Mouse (Mus musculus): Measurements from ENCODE around the gene Mecp2. TPM values are rescaled to one million over a fixed set of nuclear protein-coding genes. Genes with fewer than 3 reads are reported as not detected.
"Not testable (repeated sequence)": the region's sequence is repeated elsewhere in the genome, so short reads cannot be mapped to it uniquely, and the experiment has no call there.

The Mecp2 gene
- 13.7 and 14.4 TPM in 2 replicates for polyA plus RNA-seq (2016; fragmentation: Nextera tagmentation; extraction: Ambion mirVana)

- DNase-seq (ENCODE audit: extremely low spot score, low spot score); H3K4me1 ChIP-seq; H3K4me3 ChIP-seq; H3K36me3 ChIP-seq (replicated peaks); H3K27ac ChIP-seq; H3K9me3 ChIP-seq: not testable (repeated sequence)
- H3K27me3 ChIP-seq (ENCODE audit: poor library complexity, severe bottlenecking): peaks cover 22% of the 10 kb centered on the region; the same call in 1 of the 2 replicates
- 32% methylated on average over 1 of the region's 1 CpGs for WGBS
Observed at GRCm38 (mm10) chrX:74135263-74135662, at the start of gene Mecp2. Mecp2 (minus strand) TSS chrX:74135363.

- no peaks in the 10 kb centered on the region for H3K4me1 ChIP-seq
- DNase-seq (ENCODE audit: extremely low spot score, low spot score): no peak
- no peaks in the 10 kb centered on the region for H3K27me3 ChIP-seq (ENCODE audit: poor library complexity, severe bottlenecking)
- H3K36me3 ChIP-seq (replicated peaks): no peaks in the 10 kb centered on the region
- WGBS: 87% methylated on average over 17 of the region's 17 CpGs
- H3K9me3 ChIP-seq: peaks cover 4% of the 10 kb centered on the region; the same call in 1 of the 2 replicates
- no peak within 1 kb of the TSS for H3K27ac ChIP-seq
- H3K4me3 ChIP-seq: no peak within 1 kb of the TSS
Observed at GRCm38 (mm10) chrX:74176959-74177358, 41.8 kb upstream of the Mecp2 start, which contains the start of gene Tktl1. Tktl1 (plus strand) TSS chrX:74177259.

- WGBS: 83% methylated on average over 1 of the region's 1 CpGs
- H3K36me3 ChIP-seq (replicated peaks): no peaks in the 10 kb centered on the region
- H3K27me3 ChIP-seq (ENCODE audit: poor library complexity, severe bottlenecking): no peaks in the 10 kb centered on the region
- H3K27ac ChIP-seq: no peak within 1 kb of the TSS
- no peaks in the 10 kb centered on the region for H3K9me3 ChIP-seq
- no peak within 1 kb of the TSS for H3K4me3 ChIP-seq
- no peaks in the 10 kb centered on the region for H3K4me1 ChIP-seq
- DNase-seq (ENCODE audit: extremely low spot score, low spot score): no peak
Observed at GRCm38 (mm10) chrX:74167738-74168137, 32.6 kb upstream of the Mecp2 start, which contains the start of gene Tex28. Tex28 (minus strand) TSS chrX:74167838.

- no peak for DNase-seq (ENCODE audit: extremely low spot score, low spot score)
- Histone ChIP-seq H3K4me3 (no peak within 1 kb of the TSS), H3K9me3 (no peaks in the 10 kb centered on the region), H3K4me1 (no peaks in the 10 kb centered on the region), H3K27me3 (ENCODE audit: poor library complexity, severe bottlenecking) (peaks cover 21% of the 10 kb centered on the region), H3K36me3 (replicated peaks) (no peaks in the 10 kb centered on the region), H3K27ac (no peak within 1 kb of the TSS)
Observed at GRCm38 (mm10) chrX:74127164-74127563, 8.0 kb downstream of the Mecp2 start, which contains the start of gene Opn1mw. Opn1mw (plus strand) TSS chrX:74127464.

GRCm38 (mm10) chrX:74124975-74125374, 10.2 kb downstream of the Mecp2 start:
- Histone ChIP-seq H3K36me3 (replicated peaks) (no peaks in the 10 kb centered on the region), H3K27ac (no peak overlapping the region), H3K4me3 (no peak overlapping the region), H3K27me3 (ENCODE audit: poor library complexity, severe bottlenecking) (peaks cover 21% of the 10 kb centered on the region), H3K4me1 (no peaks in the 10 kb centered on the region), H3K9me3 (no peaks in the 10 kb centered on the region)
- no peak for DNase-seq (ENCODE audit: extremely low spot score, low spot score)
- 51% methylated on average over 2 of the region's 2 CpGs for WGBS

GRCm38 (mm10) chrX:74115511-74115910, 19.7 kb downstream of the Mecp2 start:
- peak overlapping the region; percentile 33 for H3K4me3 ChIP-seq
- no peak overlapping the region for H3K27ac ChIP-seq
- no peaks in the 10 kb centered on the region for H3K27me3 ChIP-seq (ENCODE audit: poor library complexity, severe bottlenecking)
- 21% methylated on average over 10 of the region's 10 CpGs for WGBS
- DNase-seq (ENCODE audit: extremely low spot score, low spot score): peak; percentile 25
- no peaks in the 10 kb centered on the region for H3K9me3 ChIP-seq
- H3K4me1 ChIP-seq: no peaks in the 10 kb centered on the region
- no peaks in the 10 kb centered on the region for H3K36me3 ChIP-seq (replicated peaks)

GRCm38 (mm10) chrX:74114036-74114435, 21.1 kb downstream of the Mecp2 start:
- H3K9me3 ChIP-seq: no peaks in the 10 kb centered on the region
- no peaks in the 10 kb centered on the region for H3K4me1 ChIP-seq
- peaks cover 3% of the 10 kb centered on the region; the same call in 1 of the 2 replicates for H3K27me3 ChIP-seq (ENCODE audit: poor library complexity, severe bottlenecking)
- no peak overlapping the region for H3K27ac ChIP-seq
- no peak overlapping the region for H3K4me3 ChIP-seq
- no peak for DNase-seq (ENCODE audit: extremely low spot score, low spot score)
- no peaks in the 10 kb centered on the region for H3K36me3 ChIP-seq (replicated peaks)

- Histone ChIP-seq H3K36me3 (replicated peaks) (no peaks in the 10 kb centered on the region), H3K4me3 (no peak overlapping the region), H3K9me3 (no peaks in the 10 kb centered on the region), H3K27ac (no peak overlapping the region), H3K4me1 (no peaks in the 10 kb centered on the region), H3K27me3 (ENCODE audit: poor library complexity, severe bottlenecking) (peaks cover 10% of the 10 kb centered on the region; the same call in 1 of the 2 replicates)
- 71% methylated on average over 3 of the region's 3 CpGs for WGBS
- DNase-seq (ENCODE audit: extremely low spot score, low spot score): no peak
Observed at GRCm38 (mm10) chrX:74108747-74109146, 26.4 kb downstream of the Mecp2 start.

- Histone ChIP-seq H3K4me3 (no peak overlapping the region), H3K4me1 (no peaks in the 10 kb centered on the region), H3K27ac (no peak overlapping the region), H3K27me3 (ENCODE audit: poor library complexity, severe bottlenecking) (peaks cover 17% of the 10 kb centered on the region; the same call in 1 of the 2 replicates), H3K9me3 (no peaks in the 10 kb centered on the region), H3K36me3 (replicated peaks) (no peaks in the 10 kb centered on the region)
- WGBS: 52% methylated on average over 2 of the region's 2 CpGs
- no peak for DNase-seq (ENCODE audit: extremely low spot score, low spot score)
Observed at GRCm38 (mm10) chrX:74105916-74106315, 29.2 kb downstream of the Mecp2 start.

GRCm38 (mm10) chrX:74103457-74104188, 31.5 kb downstream of the Mecp2 start:
- Histone ChIP-seq H3K27ac (no peak overlapping the region), H3K36me3 (replicated peaks) (no peaks in the 10 kb centered on the region), H3K4me3 (no peak overlapping the region), H3K4me1 (no peaks in the 10 kb centered on the region), H3K27me3 (ENCODE audit: poor library complexity, severe bottlenecking) (peaks cover 10% of the 10 kb centered on the region; the same call in 1 of the 2 replicates), H3K9me3 (no peaks in the 10 kb centered on the region)
- no peak for DNase-seq (ENCODE audit: extremely low spot score, low spot score)
- 76% methylated on average over 4 of the region's 4 CpGs for WGBS

- Histone ChIP-seq H3K4me3 (no peak overlapping the region), H3K9me3 (no peaks in the 10 kb centered on the region), H3K36me3 (replicated peaks) (no peaks in the 10 kb centered on the region), H3K27ac (no peak overlapping the region), H3K27me3 (ENCODE audit: poor library complexity, severe bottlenecking) (no peaks in the 10 kb centered on the region; the same call in 1 of the 2 replicates), H3K4me1 (no peaks in the 10 kb centered on the region)
- DNase-seq (ENCODE audit: extremely low spot score, low spot score): no peak
- 54% methylated on average over 1 of the region's 1 CpGs for WGBS
Observed at GRCm38 (mm10) chrX:74095130-74095529, 40.0 kb downstream of the Mecp2 start.

- Histone ChIP-seq H3K36me3 (replicated peaks) (no peaks in the 10 kb centered on the region), H3K27ac (peak overlapping the region; percentile 96), H3K4me3 (peak overlapping the region; percentile 70), H3K4me1 (peaks cover 27% of the 10 kb centered on the region), H3K9me3 (peaks cover 4% of the 10 kb centered on the region; the same call in 1 of the 2 replicates), H3K27me3 (ENCODE audit: poor library complexity, severe bottlenecking) (peaks cover 11% of the 10 kb centered on the region)
- peak; percentile 94 for DNase-seq (ENCODE audit: extremely low spot score, low spot score)
- 17% methylated on average over 26 of the region's 27 CpGs for WGBS
Observed at GRCm38 (mm10) chrX:74085601-74086038, 49.5 kb downstream of the Mecp2 start.

- WGBS: 24% methylated on average over 42 of the region's 56 CpGs
- DNase-seq (ENCODE audit: extremely low spot score, low spot score): peak; percentile 73
- Histone ChIP-seq H3K27ac (peak overlapping the region; percentile 96), H3K4me1 (peaks cover 27% of the 10 kb centered on the region), H3K9me3 (peaks cover 4% of the 10 kb centered on the region; the same call in 1 of the 2 replicates), H3K27me3 (ENCODE audit: poor library complexity, severe bottlenecking) (peaks cover 11% of the 10 kb centered on the region), H3K36me3 (replicated peaks) (no peaks in the 10 kb centered on the region), H3K4me3 (peak overlapping the region; percentile 70)
Observed at GRCm38 (mm10) chrX:74084946-74085498, 50.1 kb downstream of the Mecp2 start.

All from forebrain, embryonic 10.5 days (tissue).